Mouse (Mus musculus) lung, postnatal 0 days (tissue): ENCODE measurements around the gene Ctrl.

Source experiments
- CTCF ChIP-seq: IDR thresholded peaks from 2 replicates; pipeline ENCODE4 v1.5.1; 2016; ENCODE audit warnings: antibody characterized with exemption, mild to moderate bottlenecking
- EP300 ChIP-seq: IDR thresholded peaks from 2 replicates; pipeline ENCODE4 v1.6.1; 2016; ENCODE audit warnings: antibody characterized with exemption, mild to moderate bottlenecking, control low read depth

- TF ChIP-seq CTCF (no peak), EP300 (no peak)
Measured at GRCm38 (mm10) chr8:105925123-105925522, 8.5 kb downstream of the Ctrl start.
